Mouse (Mus musculus) kidney, postnatal 36 days (tissue): ENCODE results near the gene Rmnd5b.
"Not testable (repeated sequence)": the region's sequence is repeated elsewhere in the genome, so short reads cannot be mapped to it uniquely, and the experiment has no call there.

Experiments used
- DNase-seq, 2 experiments: peaks; one replicate each; pipeline ENCODE4 v3.0.0; 2021 to 2022; ENCODE audit warnings: mixed read lengths in 2 of 2

Rmnd5b gene

DNA sequence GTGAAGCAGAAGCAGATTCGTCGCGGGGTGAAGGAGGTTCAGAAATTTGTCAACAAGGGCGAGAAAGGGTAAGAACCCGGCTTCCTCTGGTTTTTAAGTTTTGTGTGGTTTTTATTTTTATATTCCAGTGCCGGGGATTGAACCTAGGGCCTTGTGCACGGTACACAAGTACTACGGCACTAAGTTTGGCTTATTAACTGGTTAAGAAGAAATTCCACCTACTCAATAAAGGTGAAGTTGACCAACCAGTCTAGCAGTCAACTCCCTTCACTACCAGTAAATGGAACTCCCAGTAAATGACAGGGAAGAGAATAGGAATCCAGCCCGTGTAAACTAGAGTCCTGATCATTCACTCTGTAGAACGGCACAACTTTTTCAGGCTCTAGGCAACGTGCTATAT, 15.6 kb downstream of the Rmnd5b start:
- no peak for DNase-seq

DNA sequence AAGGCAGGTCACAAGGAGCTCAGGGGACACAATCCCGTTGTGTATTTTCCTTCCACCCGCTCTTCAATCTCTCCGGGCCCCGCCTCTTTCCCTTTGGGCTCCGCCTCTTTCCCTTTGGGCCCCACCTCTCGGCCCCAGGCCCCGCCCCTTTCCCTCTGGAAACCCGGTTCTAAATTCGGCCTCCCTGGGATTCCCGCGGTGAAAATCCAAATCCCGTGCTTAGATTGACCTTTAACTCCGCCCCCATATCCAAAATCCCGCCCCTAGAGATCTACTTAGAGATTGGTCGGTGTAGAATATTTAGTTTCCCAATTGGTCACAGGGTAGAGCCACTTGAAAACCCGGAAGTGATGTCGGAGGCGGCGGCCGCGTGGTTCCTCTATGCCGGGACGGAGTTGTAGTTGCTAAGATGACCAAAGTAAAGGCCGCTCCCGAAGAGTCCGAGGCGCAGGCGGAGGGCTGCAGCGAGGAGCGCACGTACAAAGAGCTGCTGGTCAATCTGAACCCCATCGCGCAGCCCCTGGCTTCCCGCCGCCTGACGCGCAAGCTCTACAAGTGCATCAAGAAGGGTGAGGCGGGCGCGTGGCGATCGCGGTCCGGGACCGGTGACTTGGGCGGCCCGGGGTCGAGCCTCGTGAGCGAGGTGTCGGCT, 16.2 kb downstream of the Rmnd5b start, which contains the start of gene Nhp2:
Nhp2 (plus strand) TSS at position 327 of the 652 bp plus-strand sequence.
- DNase-seq = peak; percentile 99

- DNase-seq = no peak
These were observed 16.7 kb downstream of the Rmnd5b start for GRCm38 (mm10) chr11:51618894-51619408.

DNA sequence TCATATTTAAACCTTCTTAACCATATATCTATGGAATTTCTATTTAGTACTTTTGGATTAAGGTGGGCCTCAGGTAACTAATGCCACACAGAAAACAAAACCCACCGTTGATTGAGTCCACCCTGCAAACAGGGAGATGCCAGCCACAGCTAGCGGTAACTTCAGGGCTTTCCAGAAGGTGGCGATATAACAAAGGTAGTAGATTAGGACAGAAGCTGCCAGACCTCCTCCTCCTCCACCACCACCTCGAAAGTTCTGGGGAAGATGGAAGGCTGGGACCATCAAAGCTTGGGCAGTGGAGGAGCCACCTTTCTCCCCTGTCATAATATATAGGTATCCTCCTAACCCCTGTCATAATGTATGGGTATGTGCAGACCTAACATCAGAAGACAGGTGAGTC, 18.0 kb downstream of the Rmnd5b start:
- DNase-seq = peak; percentile 82 to 86

- not testable (repeated sequence) for DNase-seq
These were observed 19.6 kb downstream of the Rmnd5b start for GRCm38 (mm10) chr11:51616113-51616512.

DNA sequence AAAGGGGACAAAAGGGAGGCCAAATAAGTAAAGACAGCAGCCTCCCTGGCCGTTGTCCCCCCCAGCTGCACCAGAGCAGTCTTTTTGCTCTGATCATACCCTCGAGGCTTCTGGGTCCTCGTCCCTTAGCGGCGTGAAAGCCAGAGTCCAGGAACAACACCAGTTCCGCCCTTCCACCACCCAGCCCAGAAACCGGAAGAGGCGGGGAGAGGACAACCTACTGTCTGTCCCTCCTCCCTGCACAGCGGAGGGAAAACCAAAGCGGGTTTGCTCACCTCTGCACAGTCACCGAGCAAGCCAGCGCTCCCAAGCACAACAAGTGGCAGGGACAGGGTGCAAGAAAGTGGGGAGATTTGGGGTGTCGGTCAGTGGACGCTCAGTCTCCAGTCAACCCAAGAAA, 20.1 kb downstream of the Rmnd5b start:
- DNase-seq = peak; percentile 87

- peak; percentile 29 to 47 for DNase-seq
These were observed 20.6 kb downstream of the Rmnd5b start for GRCm38 (mm10) chr11:51615129-51615528.

GRCm38 (mm10) chr11:51614256-51614655, 21.4 kb downstream of the Rmnd5b start:
- no peak for DNase-seq

GRCm38 (mm10) chr11:51609940-51610339, 25.8 kb downstream of the Rmnd5b start:
- not testable (repeated sequence) for DNase-seq

DNA sequence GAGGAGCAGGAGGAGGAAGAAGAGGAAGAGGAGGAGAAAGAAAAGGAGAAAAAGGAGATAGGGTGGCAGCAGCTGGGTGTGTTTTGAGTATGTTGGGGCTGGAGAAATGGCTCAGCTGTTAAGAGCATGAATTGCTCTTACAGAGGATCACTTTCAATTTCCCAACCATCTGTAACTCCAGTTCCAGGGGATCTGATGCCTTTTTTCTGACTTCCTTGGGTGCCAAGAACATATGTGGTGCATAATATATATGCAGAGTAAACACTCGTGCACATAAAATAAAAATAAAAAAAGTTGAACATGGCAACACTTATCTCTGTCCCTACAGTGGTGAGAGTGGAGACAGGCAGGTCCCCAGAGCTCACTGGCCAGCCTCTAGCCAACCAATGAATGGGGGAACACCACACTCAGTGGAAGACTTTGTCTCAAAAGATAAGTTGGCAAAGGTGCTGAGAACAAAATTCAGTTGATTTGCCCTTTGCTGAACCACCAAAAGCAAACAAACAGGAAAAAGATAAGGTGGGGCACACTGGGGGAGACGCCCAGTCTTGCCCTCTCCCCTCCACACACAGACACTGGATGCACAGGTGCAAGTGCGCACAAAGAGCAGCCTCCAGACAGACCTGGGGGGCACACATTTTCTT, 26.3 kb downstream of the Rmnd5b start:
- no peak for DNase-seq

DNA sequence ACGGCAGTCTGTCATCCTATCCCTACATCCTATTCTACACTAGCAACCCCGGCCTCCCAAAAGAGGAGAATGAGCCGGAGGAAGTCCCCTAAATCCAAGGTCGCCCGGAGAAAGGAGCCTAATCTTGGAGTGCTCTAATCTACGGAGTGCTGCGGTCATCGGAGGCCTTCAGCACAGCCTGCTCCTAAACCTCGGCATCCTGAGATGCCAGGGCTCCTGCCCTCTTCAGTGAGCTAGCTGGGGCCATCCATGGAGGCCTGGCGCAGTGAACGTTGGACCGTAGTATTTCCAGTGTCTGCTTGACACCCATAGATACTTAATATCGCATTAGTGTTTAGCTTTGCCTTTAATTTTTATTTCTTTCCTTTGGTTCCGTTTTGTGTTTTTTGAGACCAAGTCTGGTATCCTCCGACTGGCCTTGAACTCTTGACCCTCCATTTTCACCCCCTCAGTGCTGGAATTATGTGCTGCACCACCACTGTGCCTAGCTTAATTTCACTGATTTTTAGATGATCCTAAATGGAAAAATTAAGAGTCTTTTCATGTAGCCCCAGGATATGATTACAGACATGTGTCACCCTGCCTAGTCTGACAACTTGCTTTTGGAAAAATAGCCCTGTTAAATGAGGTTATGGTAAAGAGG, 28.5 kb downstream of the Rmnd5b start:
- DNase-seq = no peak

GRCm38 (mm10) chr11:51606447-51607095, 29.1 kb downstream of the Rmnd5b start, which contains the start of gene Hnrnpab:
Hnrnpab (minus strand) TSS chr11:51606847.
- DNase-seq = peak; percentile 97 to 98

DNA sequence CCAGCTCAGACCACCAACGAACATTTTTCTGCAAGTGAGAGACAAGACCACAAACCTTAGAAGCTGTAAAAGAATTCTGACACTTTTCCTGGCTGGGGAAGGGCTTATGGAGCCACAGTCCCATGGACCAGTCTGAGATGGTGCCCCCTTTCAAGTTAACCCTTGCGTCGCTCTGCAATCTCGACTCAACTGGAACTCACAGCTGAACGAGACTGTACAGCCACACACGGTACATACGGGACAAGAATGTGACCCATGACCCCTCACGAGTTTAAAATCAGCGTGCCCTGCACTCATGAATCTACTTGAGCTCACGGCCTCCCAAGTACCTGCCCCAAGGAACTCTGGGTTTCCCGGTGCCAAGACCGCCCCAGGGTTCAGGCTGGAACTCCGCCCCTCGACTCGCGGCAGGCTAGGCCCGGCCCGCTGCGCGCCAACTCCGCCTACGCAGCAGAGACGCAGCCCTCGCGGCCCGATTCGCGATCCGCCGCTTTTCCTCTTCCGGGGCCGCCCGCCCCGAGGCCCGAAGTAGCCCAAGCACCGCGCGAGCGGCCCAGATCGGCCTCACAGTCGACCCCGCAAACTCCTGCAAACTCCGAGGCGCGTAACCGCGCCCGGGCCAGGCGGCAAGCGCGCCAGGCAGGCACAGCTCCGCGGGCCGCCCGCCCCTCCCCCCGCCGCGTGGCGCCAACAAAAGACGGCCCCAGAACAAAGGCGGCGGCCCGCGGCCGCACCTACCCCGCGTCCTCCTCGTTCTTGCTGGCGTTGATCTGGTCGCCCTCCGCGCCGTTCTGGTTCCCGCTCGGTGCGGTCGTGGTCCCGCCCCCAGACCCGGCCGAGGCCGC, 29.9 kb downstream of the Rmnd5b start:
- DNase-seq = peak; percentile 96

DNA sequence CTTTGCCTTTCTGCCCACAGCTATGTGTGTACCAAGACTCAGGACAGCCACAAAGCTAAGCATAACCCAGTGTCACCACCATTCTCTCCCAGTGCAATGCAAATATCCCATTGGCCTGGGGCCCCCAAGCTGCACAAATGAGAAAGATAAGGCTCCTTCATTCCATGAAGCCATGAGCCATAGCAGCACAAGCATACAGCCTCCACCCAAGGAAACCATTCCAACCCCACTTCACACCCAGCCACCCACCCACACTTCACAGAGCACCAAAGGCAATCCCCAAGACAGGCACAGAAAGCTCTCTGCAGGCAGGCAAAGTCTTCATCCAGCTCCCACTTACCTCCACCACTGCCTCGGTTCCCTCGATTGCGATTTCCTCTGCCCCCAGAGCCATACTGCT, 33.4 kb downstream of the Rmnd5b start:
- DNase-seq = no peak

DNA sequence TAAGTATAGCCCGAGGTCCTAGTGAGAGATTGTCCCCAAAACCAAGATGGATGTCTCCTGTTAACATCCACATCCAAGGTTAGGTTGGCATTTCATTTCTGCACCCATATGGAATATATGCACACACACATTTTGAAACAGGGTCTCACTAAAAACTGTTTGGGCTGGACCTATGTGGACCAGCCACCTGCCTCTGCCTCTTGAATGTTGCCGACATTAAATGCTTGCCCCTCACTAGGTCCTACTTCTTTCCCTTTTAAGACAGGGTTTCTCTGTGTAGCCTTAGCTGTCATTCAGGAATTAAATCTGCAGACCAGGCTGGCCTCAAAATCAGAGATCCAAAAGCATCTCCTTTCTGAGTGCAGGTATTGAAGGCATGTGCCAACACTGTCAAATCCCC, 38.1 kb downstream of the Rmnd5b start:
- DNase-seq = no peak

DNA sequence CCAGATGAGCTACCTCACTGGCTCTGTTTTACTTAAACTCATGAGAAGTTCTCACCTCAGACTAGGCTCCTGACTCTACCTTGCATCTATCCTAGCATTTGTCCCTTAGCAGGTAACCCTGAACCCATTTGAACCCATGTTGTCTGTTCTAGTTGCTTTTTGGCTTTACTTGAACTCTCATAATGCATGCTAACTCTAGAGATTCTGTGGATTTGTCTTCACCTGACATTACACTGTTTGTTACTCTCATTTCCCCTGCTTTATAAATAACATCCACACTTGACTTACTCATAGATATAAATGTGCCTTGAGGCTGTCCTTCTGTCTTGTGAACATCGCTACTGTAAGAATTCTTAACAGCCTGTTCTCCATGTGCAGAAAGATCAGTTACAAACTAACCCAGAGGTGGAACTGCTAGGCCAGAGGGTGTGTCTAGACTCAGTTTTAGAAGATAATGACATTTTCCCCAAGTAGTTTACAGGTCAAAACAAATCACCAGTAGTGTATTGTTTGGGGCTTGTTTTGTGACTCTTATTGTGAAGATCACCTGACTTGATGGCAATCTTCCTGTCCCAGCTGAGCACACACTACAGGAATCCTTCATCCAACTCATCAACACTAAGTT, 40.1 kb downstream of the Rmnd5b start:
- no peak for DNase-seq

DNA sequence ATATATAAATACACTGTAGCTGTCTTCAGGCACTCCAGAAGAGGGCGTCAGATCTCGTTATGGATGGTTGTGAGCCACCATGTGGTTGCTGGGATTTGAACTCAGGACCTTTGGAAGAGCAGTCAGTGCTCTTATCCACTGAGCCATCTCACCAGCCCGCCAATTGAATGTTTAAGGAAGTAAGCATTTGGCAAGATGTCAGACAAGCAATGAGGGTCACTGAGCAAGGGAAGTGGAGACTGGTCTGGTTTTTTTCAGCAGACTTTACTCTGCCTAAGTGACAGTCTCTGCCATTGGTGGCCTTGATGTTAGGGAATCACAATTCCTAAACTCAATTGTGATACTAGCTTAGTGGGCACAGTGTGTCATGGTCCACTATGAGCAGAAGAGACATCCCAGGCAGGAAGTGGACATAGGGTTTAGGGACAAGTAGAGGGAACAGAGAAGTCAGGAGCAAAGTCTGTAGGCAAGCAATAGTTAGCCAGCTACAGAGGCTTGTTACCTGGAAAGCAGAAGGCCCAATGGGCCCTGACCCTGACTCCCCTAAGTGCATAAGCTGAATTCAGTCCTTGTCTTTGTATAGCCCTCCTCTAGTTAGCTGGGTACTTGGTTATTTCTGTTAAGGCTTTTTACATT, 40.9 kb downstream of the Rmnd5b start:
- DNase-seq = no peak

DNA sequence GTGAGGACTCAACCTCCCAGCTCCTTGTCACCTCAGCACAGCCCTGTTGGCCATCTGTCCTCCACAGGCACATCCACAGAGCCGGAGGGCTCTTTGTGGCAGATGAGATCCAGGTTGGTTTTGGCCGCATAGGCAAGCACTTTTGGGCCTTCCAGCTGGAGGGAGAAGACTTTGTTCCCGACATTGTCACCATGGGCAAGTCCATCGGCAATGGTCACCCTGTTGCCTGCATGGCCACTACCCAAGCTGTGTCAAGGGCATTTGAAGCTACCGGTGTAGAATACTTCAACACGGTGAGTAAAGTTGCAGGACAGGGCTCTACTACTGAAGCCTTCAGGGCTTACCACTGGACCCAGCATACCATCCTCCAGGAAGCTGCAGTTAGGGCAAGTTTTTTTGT, 41.8 kb downstream of the Rmnd5b start:
- DNase-seq = no peak

- no peak for DNase-seq
These were observed 42.3 kb downstream of the Rmnd5b start for GRCm38 (mm10) chr11:51593368-51593767.

DNA sequence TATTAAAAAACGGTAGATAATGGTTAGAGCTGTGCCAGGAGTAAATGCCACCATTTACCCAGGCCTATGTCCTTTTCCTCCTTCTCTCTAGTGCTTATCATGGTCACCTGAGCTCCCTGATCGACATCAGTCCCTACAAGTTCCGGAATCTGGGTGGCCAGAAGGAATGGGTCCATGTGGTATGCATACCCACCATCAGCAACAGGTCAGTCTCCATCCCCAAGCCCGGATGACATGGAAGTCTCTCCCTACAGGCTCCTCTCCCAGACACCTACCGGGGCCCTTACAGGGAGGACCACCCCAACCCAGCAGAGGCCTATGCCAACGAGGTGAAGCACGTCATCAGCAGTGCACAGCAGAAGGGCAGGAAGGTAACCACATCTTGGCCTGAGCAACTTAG, 43.8 kb downstream of the Rmnd5b start:
- no peak for DNase-seq

GRCm38 (mm10) chr11:51591168-51591567, 44.5 kb downstream of the Rmnd5b start:
- DNase-seq = peak; percentile 30 to 38
